Mouse (Mus musculus) stomach, embryonic 15.5 days (tissue): ENCODE results near the gene Jmjd6. TPM values are rescaled to one million over a fixed set of nuclear protein-coding genes. Genes with fewer than 3 reads are reported as not detected.

Experiments
- polyA plus RNA-seq: library from polyadenylated mRNA; unstranded; fragments of >200 nt; fragmentation: Nextera tagmentation; extraction: Ambion mirVana; gene quantifications from 2 replicates; pipeline ENCODE4 v1.2.1, GENCODE M21; 2015

The Jmjd6 gene
- polyA plus RNA-seq, 1 experiment from 2014 or later: 76.3 TPM

Other genes starting within 250 kb of the Jmjd6 start
- gene Rhbdf2, start 216.4 kb downstream of the Jmjd6 start, polyA plus RNA-seq: 7.4 and 7.5 TPM in 2 replicates
- 1.2 and 1.3 TPM in 2 replicates for gene Prcd, start 189.9 kb downstream of the Jmjd6 start, polyA plus RNA-seq
- 16.7 and 17.7 TPM in 2 replicates for gene Cygb, start 189.1 kb downstream of the Jmjd6 start, polyA plus RNA-seq
- gene St6galnac1, start 67.9 kb downstream of the Jmjd6 start, polyA plus RNA-seq: not detected in 2 replicates
- gene Mxra7, start 15.4 kb downstream of the Jmjd6 start, polyA plus RNA-seq: 23.0 and 25.7 TPM in 2 replicates
- gene Mettl23, start 171 bp downstream of the Jmjd6 start, polyA plus RNA-seq: 57.9 and 61.3 TPM in 2 replicates
- gene Mfsd11, start 9.0 kb upstream of the Jmjd6 start, polyA plus RNA-seq: 33.3 and 33.7 TPM in 2 replicates
- gene Srsf2, start 9.6 kb upstream of the Jmjd6 start, polyA plus RNA-seq: 728 and 781 TPM in 2 replicates
- gene Mgat5b, start 75.4 kb upstream of the Jmjd6 start, polyA plus RNA-seq: 1.2 TPM in 2 replicates